Mouse (Mus musculus) mature B cell (primary cell): ENCODE measurements around the gene Tek.
"Not testable (repeated sequence)": the region's sequence is repeated elsewhere in the genome, so short reads cannot be mapped to it uniquely, and the experiment has no call there.

Experiments used
- in situ Hi-C: fragments of 300-500 bp; cut with MboI; formaldehyde crosslinking; loops from 2 replicates; pipeline ENCODE4 v1.14.3; 2019

Gene Tek

DNA sequence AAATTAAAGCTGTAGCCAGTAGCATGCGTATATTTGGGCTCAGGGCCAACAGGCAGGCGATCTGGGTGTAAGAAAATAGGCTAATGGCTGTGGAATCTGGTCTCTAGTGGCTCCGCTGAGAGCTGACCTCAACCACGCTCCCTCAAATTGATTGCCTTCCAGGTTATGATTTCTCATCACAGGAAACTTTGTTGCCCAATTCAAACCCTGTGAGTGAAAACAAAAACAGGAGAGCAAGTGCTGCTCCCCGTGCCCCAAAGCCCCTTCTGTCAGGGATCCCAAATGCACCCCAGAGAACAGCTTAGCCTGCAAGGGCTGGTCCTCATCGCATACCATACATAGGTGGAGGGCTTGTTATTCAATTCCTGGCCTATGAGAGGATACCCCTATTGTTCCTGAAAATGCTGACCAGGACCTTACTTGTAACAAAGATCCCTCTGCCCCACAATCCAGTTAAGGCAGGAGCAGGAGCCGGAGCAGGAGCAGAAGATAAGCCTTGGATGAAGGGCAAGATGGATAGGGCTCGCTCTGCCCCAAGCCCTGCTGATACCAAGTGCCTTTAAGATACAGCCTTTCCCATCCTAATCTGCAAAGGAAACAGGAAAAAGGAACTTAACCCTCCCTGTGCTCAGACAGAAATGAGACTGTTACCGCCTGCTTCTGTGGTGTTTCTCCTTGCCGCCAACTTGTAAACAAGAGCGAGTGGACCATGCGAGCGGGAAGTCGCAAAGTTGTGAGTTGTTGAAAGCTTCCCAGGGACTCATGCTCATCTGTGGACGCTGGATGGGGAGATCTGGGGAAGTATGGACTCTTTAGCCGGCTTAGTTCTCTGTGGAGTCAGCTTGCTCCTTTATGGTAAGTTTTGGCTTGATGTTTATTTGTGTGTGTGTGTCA is at the start of gene Tek:
Gene Tek (plus strand): TSS at position 452 of the 894 bp plus-strand sequence.
- in situ Hi-C loops: no loop called here

GRCm38 (mm10) chr4:94689804-94690203 is 49.3 kb upstream of the Tek start:
- in situ Hi-C loops: not testable (repeated sequence)

DNA sequence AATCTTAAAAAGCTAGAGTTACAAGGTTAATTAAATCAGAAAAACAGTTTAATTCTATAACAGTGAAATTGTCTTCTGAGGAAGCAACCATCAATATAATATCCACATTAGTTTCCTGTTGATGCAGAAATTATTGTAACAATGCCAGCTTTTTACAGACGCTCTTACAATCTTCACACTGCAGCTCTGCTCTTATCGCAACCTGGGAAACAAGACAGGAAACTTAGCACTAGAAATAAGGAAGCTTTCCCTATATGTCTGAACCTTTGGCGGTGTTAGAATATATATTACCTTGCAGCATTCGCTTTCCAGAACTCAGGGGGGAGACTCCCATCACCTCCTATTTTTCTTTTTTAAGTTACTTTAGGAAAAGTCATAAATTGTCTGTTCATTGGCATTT is 48.0 kb upstream of the Tek start:
- in situ Hi-C loops: no loop called here

GRCm38 (mm10) chr4:94692175-94692574 is 46.9 kb upstream of the Tek start:
- in situ Hi-C loops: no loop called here

DNA sequence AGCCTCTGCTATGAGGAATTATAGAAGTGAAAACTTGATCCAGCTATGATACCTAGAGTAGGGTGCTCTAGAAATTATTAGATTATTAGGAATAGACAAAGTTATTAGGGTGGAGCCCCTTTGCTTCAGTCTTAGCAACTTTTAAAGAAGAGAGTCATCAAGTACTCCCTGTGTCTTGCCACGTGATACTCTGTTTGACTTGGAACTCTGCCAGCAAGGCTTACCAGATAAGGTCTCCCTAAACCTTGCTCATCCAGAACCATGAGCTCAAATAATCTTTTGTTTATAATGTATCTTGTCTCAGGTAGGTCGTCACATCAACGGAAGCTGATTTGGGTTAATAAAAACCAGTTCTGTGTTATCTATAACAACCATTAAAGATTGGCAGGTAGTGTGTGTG is 42.7 kb upstream of the Tek start:
- in situ Hi-C loops: no loop called here

DNA sequence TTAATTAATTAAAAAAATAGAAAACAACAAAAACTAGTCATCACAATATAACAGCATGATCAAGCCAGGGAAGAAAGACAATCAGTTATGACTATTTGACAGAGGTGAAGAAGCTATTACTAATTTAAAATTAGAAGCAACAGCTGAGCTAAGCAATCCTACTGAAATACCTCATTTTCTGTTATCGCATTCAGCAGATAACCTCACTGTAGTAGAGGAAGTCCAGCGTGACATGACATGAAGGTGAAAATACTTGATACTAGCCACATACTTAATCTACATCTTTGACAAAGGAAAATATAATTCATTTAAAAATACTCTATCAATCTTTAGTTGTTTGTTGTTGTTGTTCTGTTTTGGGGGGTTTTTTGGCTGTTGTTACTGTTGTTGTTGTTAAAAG is 28.1 kb upstream of the Tek start:
- in situ Hi-C loops: no loop called here

DNA sequence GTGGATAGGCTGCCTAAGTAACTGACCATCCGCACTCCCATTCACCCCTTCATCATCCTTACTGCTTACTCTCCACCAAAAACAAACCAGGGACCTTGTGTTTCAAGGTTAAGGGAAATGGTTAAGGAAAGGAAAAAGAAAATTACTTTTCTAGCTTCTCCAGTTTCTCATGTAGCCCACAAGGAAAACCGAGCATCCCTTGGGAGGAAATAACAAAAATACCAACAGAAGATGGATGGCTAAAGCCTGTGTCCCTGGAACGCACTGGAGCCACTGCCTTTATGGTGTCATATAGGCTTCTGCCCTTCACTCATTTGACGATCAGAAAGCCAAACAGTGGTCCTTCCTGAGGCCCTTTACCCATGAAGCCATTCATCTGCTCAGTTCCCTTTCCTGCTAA is 27.7 kb upstream of the Tek start:
- in situ Hi-C loops: no loop called here

DNA sequence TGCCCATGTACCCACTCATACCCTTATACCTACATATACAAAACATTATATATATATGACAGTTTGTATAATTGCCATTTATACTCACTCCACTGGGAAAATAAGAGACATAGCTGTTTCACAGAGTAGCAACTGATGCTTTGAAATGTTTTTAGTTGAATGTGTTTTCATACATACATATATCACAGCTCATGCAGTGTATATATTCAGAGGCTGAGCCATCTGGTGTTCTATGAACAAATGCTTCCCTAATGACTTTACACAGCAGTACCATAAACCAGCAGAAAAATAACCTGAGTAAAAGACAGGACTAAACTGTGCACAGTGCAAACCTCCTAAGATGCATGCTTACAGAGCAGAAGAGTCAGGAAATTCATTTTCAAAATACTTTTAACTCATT is 25.3 kb upstream of the Tek start:
- in situ Hi-C loops: no loop called here

DNA sequence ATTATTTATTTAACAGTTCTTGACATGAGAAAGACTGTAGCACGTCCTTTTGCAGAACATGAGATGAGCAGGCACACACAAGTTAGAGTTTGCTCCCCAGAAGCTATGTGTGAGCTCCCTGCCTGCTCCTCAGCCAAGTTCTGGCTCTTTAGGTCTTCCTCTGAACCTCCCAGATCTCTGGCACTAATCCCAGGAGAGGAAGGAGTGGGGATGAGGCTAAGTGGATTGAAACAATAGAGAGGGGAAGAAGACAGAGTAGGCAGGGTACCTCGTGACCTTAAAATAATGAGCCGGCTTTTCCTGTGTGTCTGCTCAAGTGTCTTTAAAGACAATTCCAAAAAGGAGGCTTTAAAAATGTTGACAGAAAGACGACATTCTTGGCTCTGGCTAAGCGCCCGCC is 23.9 kb upstream of the Tek start:
- in situ Hi-C loops: no loop called here

DNA sequence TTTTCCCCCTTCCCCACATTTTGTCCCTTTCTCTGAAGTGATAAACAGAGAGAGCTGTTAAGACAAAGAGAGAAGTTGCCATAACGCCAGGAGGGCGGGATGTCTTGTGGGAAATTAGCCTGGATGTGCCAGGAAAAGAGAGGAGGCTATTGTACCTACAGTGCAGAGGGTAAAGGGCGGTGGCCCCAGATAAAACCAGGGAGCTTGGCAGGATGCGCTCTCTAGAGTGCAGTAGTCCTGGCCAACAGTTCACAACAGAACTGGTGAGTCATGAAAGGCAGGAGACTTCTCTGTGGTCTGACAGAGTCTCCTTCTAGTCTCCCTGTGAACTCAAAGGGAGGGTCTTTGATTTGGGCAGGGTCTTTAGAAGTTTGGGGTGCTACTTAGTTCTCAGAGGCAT is 13.3 kb upstream of the Tek start:
- in situ Hi-C loops: no loop called here

- in situ Hi-C loops: no loop called here
Observed at GRCm38 (mm10) chr4:94732721-94733120, 6.4 kb upstream of the Tek start.

DNA sequence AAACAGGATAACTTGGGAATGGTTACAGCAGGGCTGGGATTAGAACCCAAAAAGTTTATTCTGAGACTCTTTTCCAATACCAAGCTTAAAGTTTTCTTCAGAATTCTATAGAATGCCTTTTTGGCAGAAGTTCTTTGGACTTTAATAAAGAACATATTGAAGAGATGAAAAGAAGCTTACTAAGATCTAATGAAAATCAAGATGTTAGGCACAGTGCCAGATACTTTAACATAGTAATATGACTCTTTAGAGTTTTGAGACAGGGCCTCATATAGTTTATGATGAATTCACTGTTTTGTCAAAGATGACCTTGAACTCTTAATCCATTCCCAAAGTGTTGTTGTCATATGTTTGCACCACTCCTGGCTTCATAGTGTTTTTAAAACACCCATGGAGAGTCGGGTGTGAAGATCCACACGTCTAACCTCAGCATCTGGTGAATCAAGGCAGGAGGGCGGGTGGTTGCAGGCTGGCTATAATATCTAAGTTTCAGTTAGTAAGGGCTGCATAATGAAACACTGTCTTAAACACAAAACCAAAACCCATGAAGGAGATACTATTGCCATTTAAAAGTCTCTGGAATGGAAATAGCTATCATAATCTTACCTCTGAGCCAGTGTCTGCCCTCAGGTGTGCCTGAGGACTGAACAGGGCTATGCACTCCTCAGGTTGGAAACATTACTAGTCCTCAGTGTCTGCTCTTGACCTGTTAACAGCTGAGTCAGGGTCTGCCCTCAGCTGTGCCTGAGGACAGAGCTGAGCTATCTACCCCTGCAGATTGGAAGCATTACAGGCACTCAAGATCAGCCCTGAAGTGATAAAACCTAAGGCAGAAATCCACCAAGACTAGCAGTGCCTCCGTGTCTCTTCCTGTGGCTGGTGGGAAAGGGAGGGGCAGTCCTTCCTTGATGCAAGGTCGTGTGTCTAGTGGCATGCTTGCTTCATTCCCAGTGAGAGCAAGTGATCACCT is 1.5 kb upstream of the Tek start:
- in situ Hi-C loops: no loop called here

DNA sequence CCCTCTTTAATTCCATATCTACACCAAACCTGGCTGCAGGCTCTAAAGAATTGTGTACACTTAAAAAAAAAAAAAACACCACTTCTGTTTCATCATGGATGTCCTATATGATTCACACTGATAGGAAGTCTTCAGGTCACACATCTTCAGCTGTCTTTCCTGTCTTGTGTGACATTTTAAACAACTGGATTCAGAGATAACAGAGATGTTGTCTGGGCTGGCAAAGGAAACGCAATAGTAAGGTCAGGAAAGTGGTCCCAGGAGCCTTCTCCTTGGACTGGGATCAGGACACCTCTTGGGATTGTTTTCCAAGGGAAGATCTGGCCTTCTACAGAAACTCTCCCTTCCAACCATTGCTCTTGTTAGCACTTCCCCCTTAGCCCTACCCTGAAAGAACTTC is 2.7 kb downstream of the Tek start:
- in situ Hi-C loops: no loop called here

- in situ Hi-C loops: no loop called here
Observed at GRCm38 (mm10) chr4:94745749-94746148, 6.7 kb downstream of the Tek start.

- in situ Hi-C loops: no loop called here
Observed at GRCm38 (mm10) chr4:94746387-94746811, 7.3 kb downstream of the Tek start.

- in situ Hi-C loops: no loop called here
Observed at GRCm38 (mm10) chr4:94747338-94747737, 8.2 kb downstream of the Tek start.

DNA sequence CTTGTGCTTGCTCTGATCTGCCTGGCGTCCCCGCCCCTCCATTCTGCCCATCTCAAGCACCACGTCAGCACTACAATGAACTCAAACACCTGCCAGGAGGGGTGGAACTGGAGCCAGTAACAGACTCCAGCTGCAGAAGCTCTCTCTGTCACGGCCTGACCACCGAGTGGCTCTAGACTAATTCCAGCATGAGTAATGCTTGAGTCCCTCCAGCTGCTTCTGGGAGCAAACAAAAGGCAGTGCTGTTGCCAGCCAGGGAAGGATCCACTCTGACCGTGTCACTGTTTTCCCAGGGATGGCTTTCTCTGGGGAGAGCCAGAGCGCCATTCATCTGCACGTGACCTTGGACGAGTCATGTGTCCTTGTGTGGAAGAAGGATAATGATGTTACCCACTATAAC is 13.4 kb downstream of the Tek start:
- in situ Hi-C loops: no loop called here

GRCm38 (mm10) chr4:94765217-94765616 is 26.1 kb downstream of the Tek start:
- in situ Hi-C loops: no loop called here

- in situ Hi-C loops: no loop called here
Observed at GRCm38 (mm10) chr4:94766176-94766575, 27.1 kb downstream of the Tek start.

DNA sequence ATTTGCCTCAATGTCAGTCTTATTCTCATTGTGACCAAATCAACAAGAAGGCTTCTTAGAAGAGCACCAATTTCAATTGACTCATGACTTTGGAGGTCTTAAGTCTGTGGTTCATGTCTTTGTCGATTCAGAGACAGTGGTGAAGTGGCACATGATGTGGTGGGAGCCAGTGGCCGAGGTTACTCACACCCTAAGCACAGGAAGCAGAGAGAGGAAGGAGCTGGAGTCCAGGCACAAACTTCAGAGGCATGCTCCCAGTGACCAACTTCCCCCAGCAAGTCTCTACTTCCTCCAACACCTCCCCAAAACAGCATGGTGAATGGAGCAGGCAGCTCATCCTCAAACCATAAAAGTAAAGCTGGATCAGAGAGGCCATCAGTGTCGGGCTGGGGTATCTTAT is 29.5 kb downstream of the Tek start:
- in situ Hi-C loops: no loop called here

DNA sequence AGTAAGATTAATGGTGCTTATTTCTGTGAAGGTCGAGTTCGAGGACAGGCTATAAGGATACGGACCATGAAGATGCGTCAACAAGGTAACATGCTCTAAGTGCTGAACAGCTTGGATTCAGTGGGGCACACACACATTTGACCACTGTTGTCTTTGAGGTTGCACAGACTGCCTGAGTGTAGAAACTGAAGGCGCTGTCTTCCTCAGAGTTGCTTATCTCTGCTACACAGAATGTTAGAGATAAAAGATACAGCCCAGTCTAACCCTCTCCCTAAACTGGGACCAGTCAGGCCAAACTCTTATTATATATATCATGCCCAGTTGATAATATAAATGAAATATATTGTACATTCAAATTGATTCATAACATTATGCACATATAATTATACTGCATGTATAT is 42.0 kb downstream of the Tek start:
- in situ Hi-C loops: no loop called here

DNA sequence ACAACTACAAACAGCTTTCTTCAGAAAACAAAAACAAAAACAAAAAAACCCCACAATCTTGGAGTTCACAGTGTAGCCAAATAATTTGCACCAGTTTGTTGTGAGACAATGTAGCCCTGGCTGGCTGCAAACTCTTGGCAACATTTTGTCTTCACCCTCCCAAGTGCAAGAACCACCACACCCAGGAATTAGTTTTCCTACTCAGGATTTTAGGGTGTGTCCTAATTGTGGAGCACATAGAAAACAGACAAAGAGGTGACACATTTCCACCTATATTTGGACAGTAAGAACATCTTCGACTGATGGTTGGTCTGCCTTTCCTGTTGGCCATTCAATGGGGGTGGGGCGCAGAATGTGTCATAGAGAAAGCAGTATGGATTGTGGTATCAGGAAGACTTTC is 46.8 kb downstream of the Tek start:
- in situ Hi-C loops: no loop called here

DNA sequence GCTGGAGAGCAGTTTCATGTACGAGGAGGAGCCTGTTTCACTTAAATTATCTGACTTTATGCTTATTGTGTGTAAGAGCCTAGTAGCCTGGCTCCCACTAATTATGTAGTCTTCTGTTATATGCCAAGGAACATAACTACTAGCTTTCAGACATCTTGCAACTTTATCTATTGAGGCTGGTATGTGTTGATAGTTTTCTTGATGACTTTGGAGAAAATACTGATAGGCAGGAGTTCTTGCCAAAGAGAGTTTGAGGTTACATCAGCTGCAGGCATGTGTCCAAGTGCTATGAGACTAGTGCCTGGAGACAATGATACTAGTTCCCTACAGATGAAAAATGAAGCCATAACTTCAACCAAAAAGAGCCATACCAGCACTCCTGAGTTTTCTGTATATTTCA is 64.1 kb downstream of the Tek start:
- in situ Hi-C loops: no loop called here
